19 mouse cellular contexts compared by ENCODE assay signal in genomic region chr1:90968649-90969048, GRCm38 (mm10). TPM values are rescaled to one million over a fixed set of nuclear protein-coding genes. Genes with fewer than 3 reads are reported as not detected.
DNase-seq lines count a peak whose midpoint lies in the region; ATAC-seq and TF ChIP-seq lines count a peak whose summit lies in the region.
"Had no signal": no experiment of that assay in that cellular context is flagged by ENCODE, and none has a peak within 500 bp of the region (broad histone marks: within the 10 kb centered on the region; RNA-seq: fewer than 3 reads in every experiment).

No protein-coding gene starts in this region.

- no peak for TF ChIP-seq POLR2A in liver, adult 2 months (IDR thresholded peaks at IDR 0.05; ENCODE audit: extremely low read depth, insufficient read depth, low read length)

- H3K4me3 ChIP-seq in liver, adult 2 months (ENCODE audit: insufficient read depth, low read depth, low read length), result peak overlapping the region; percentile 89
- H3K4me3 ChIP-seq in intestine, embryonic 16.5 days (ENCODE audit: low read length), result peak overlapping the region; percentile 56
- peak overlapping the region; percentile 39 for H3K4me3 ChIP-seq in liver, postnatal 0 days (ENCODE audit: low read depth, low read length)
- H3K4me3 ChIP-seq: layer of hippocampus, adult 2 months had no signal

- TF ChIP-seq CTCF in liver, adult 2 months (IDR thresholded peaks at IDR 0.05; ENCODE audit: low read depth, low read length), result no peak
- no peak for TF ChIP-seq CTCF in liver, postnatal 0 days (IDR thresholded peaks at IDR 0.05; ENCODE audit: low read depth)

- ATAC-seq in intestine, embryonic 16.5 days, result no peak
- ATAC-seq in liver, postnatal 0 days, result no peak
- ATAC-seq: inflammation-experienced regulatory T-cells, adult 6 months had no signal

- TF ChIP-seq EP300 in liver, postnatal 0 days (IDR thresholded peaks at IDR 0.05; ENCODE audit: low read depth), result no peak

- H3K9ac ChIP-seq in liver, adult 2 months (ENCODE audit: low read depth, low read length), result peak overlapping the region; percentile 87
- H3K9ac ChIP-seq in intestine, embryonic 16.5 days (ENCODE audit: low read depth, low read length), result peak overlapping the region; percentile 73
- H3K9ac ChIP-seq in liver, postnatal 0 days (replicated peaks), result peak overlapping the region; percentile 51; the same call in 1 of the 2 replicates

- H3K36me3 ChIP-seq in liver, adult 2 months (ENCODE audit: control insufficient read depth, insufficient read depth, low read length), result no peaks in the 10 kb centered on the region
- H3K36me3 ChIP-seq in intestine, embryonic 16.5 days (ENCODE audit: control insufficient read depth, insufficient read depth, low read length), result no peaks in the 10 kb centered on the region
- no peaks in the 10 kb centered on the region for H3K36me3 ChIP-seq in liver, postnatal 0 days (replicated peaks; ENCODE audit: insufficient read depth, low read length)

- WGBS in liver, adult 2 months, result 32% methylated on average over 4 of the region's 4 CpGs
- WGBS in intestine, embryonic 16.5 days, result 63% methylated on average over 4 of the region's 4 CpGs
- 49% methylated on average over 4 of the region's 4 CpGs for WGBS in liver, postnatal 0 days (ENCODE audit: insufficient replicate concordance)

- peak overlapping the region; percentile 51 for H3K4me2 ChIP-seq in intestine, embryonic 16.5 days (ENCODE audit: low read depth, low read length)
- peak overlapping the region; percentile 53 for H3K4me2 ChIP-seq in liver, postnatal 0 days (ENCODE audit: low read depth, low read length)

- peaks cover 10% of the 10 kb centered on the region; the same call in 1 of the 2 replicates for H3K79me2 ChIP-seq in liver, adult 2 months (ENCODE audit: control insufficient read depth, insufficient read depth, low read length)

- peaks cover 18% of the 10 kb centered on the region for H3K4me1 ChIP-seq in liver, adult 2 months (ENCODE audit: control insufficient read depth, insufficient read depth, low read length)
- H3K4me1 ChIP-seq in intestine, embryonic 16.5 days (ENCODE audit: control insufficient read depth, insufficient read depth, low read length), result peaks cover 37% of the 10 kb centered on the region
- peaks cover 14% of the 10 kb centered on the region for H3K4me1 ChIP-seq in liver, postnatal 0 days (ENCODE audit: insufficient read depth)

- DNase-seq in heart, adult 11 months, result peak; percentile 44
- DNase-seq in heart, adult 8-10 months (ENCODE audit: low spot score), result no peak
- DNase-seq in liver, adult 2 months (ENCODE audit: extremely low read depth, low read depth, low spot score), result peak; percentile 41
- no peak for DNase-seq in liver
- no peak for DNase-seq in liver, postnatal 0 days
- no peak for DNase-seq in spleen, postnatal 10 days (ENCODE audit: low spot score in 2 of 2)
- no peak for DNase-seq in left cerebral cortex, adult 9 months (ENCODE audit: low spot score in 2 of 2)
- DNase-seq: cerebellum, adult 9-10 months; lung, postnatal 36 days; midbrain, embryonic 14.5 days; right cerebral cortex, postnatal 14 days had no signal

- no peaks in the 10 kb centered on the region for H3K9me3 ChIP-seq in intestine, embryonic 16.5 days (ENCODE audit: control insufficient read depth, low read length)
- H3K9me3 ChIP-seq in liver, postnatal 0 days (ENCODE audit: low read length), result no peaks in the 10 kb centered on the region

- no peaks in the 10 kb centered on the region for H3K27me3 ChIP-seq in liver, adult 2 months (ENCODE audit: control insufficient read depth, insufficient read depth, low read length)
- H3K27me3 ChIP-seq in intestine, embryonic 16.5 days (replicated peaks; ENCODE audit: control insufficient read depth, insufficient read depth, low read length), result no peaks in the 10 kb centered on the region
- 0 out of 2 replicates have a peak, but pooled peaks cover 2% of the 10 kb centered on the region for H3K27me3 ChIP-seq in liver, postnatal 0 days (ENCODE audit: insufficient read depth, low read length)

- H3K27ac ChIP-seq in liver, adult 2 months (replicated peaks; ENCODE audit: insufficient read depth, low read depth, low read length), result peak overlapping the region; percentile 89
- H3K27ac ChIP-seq in intestine, embryonic 16.5 days (ENCODE audit: low read length), result peak overlapping the region; percentile 93
- H3K27ac ChIP-seq in liver, postnatal 0 days (ENCODE audit: low read depth), result no peak overlapping the region; the same call in 1 of the 2 replicates
- H3K27ac ChIP-seq: layer of hippocampus, adult 2 months had no signal

RNA-seq across cellular contexts. Expression of gene Rab17, which starts 0.8 kb away (rescaled TPM):
- 1 to 10 TPM; 2.0 to 4.4 (median 3.3) TPM for total RNA-seq in heart, adult 8-10 months (2022)
- 20.7 and 27.0 TPM in 2 replicates for total RNA-seq in liver, adult 2 months (2014; rRNA removed)
- 14.7 and 18.8 TPM in 2 replicates for polyA plus RNA-seq in liver, adult 2 months (2012; rRNA removed)
- polyA plus RNA-seq in intestine, embryonic 16.5 days (2015; fragmentation: Nextera tagmentation; extraction: Ambion mirVana), result 62.2 and 69.3 TPM in 2 replicates
- polyA plus RNA-seq in liver, postnatal 0 days (2015; fragmentation: Nextera tagmentation; extraction: Ambion mirVana), result 8.2 and 8.6 TPM in 2 replicates
- total RNA-seq: adrenal gland, adult 18-20 months; layer of hippocampus, adult 2 months had no signal
- polyA plus RNA-seq: inflammation-experienced regulatory T-cells, adult 6 months; midbrain, embryonic 14.5 days had no signal

RNA-seq across cellular contexts. Expression of gene Prlh, which starts 15.7 kb away (rescaled TPM):
- not detected for total RNA-seq in heart, adult 8-10 months (2022)
- not detected in 2 replicates for total RNA-seq in liver, adult 2 months (2014; rRNA removed)
- polyA plus RNA-seq in liver, adult 2 months (2012; rRNA removed), result not detected in 2 replicates
- polyA plus RNA-seq in intestine, embryonic 16.5 days (2015; fragmentation: Nextera tagmentation; extraction: Ambion mirVana), result not detected in 2 replicates
- not detected in 2 replicates for polyA plus RNA-seq in liver, postnatal 0 days (2015; fragmentation: Nextera tagmentation; extraction: Ambion mirVana)
- total RNA-seq: adrenal gland, adult 18-20 months; gastrocnemius, postnatal 4 days; hematopoietic stem cell, adult 5-6 weeks; layer of hippocampus, adult 2 months; left cerebral cortex, postnatal 14 days had no signal
- polyA plus RNA-seq: frontal cortex, adult 2 months; inflammation-experienced regulatory T-cells, adult 6 months; midbrain, embryonic 14.5 days had no signal

RNA-seq across cellular contexts. Expression of gene Lrrfip1, which starts 29.9 kb away (rescaled TPM):
- total RNA-seq in heart, adult 8-10 months (2022), result 10 to 100 TPM; 55.4 to 72.1 (median 61.1) TPM
- 20.1 and 22.4 TPM in 2 replicates for total RNA-seq in liver, adult 2 months (2014; rRNA removed)
- 3.4 and 4.8 TPM in 2 replicates for polyA plus RNA-seq in liver, adult 2 months (2012; rRNA removed)
- polyA plus RNA-seq in intestine, embryonic 16.5 days (2015; fragmentation: Nextera tagmentation; extraction: Ambion mirVana), result 69.2 and 73.7 TPM in 2 replicates
- 21.9 and 22.7 TPM in 2 replicates for polyA plus RNA-seq in liver, postnatal 0 days (2015; fragmentation: Nextera tagmentation; extraction: Ambion mirVana)

RNA-seq across cellular contexts. Expression of gene Mlph, which starts 53.8 kb away (rescaled TPM):
- total RNA-seq in heart, adult 8-10 months (2022), result 1 to 10 TPM in 2 of 4 experiments, under 1 TPM in 2; 0.75 to 1.5 (median 1.1) TPM
- 0.37 and 0.74 TPM in 2 replicates for total RNA-seq in liver, adult 2 months (2014; rRNA removed)
- polyA plus RNA-seq in liver, adult 2 months (2012; rRNA removed), result 0.20 and 0.27 TPM in 2 replicates
- 3.2 and 3.3 TPM in 2 replicates for polyA plus RNA-seq in intestine, embryonic 16.5 days (2015; fragmentation: Nextera tagmentation; extraction: Ambion mirVana)
- polyA plus RNA-seq in liver, postnatal 0 days (2015; fragmentation: Nextera tagmentation; extraction: Ambion mirVana), result 0.06 TPM in 1 of 2 replicates, not detected in the other
- polyA plus RNA-seq: inflammation-experienced regulatory T-cells, adult 6 months had no signal

Comparison
In these comparisons a context has a peak if more than half of its experiments do, and no peak if none do; other contexts are left out.
1. DNase-seq: peak in heart, adult 11 months (single experiment) and liver, adult 2 months (single experiment); none in heart, adult 8-10 months (single experiment), liver (single experiment), liver, postnatal 0 days (single experiment), spleen, postnatal 10 days (0 of 2) and left cerebral cortex, adult 9 months (0 of 2).
2. H3K4me3 ChIP-seq: peak in every context shown above with its lines; median percentile 89 in liver, adult 2 months; 56 in intestine, embryonic 16.5 days; 39 in liver, postnatal 0 days.
3. Peak in every context shown above with its lines, with median percentiles within 50 percentile points of each other: H3K9ac ChIP-seq.